Mouse (Mus musculus): ENCODE results near the gene D10Wsu102e.

GRCm38 (mm10) chr10:83457531-83457930, 97.5 kb downstream of the D10Wsu102e start:
- TF ChIP-seq POLR2A (IDR thresholded peaks at IDR 0.05; ENCODE audit: insufficient read depth, low read depth, low read length) (no peak), CTCF (IDR thresholded peaks at IDR 0.05; ENCODE audit: insufficient read depth, low read depth, low read length) (no peak)

All from olfactory bulb, adult 2 months (tissue).